Mouse (Mus musculus) hindbrain, embryonic 13.5 days (tissue): ENCODE results near the gene Stmn1. TPM values are rescaled to one million over a fixed set of nuclear protein-coding genes. Genes with fewer than 3 reads are reported as not detected.

Experiments used
- ATAC-seq: fragments of 200-750 bp; cut with Nextera tagmentation; 2 replicates; pipeline ENCODE4 v1.8.0; 2017; ENCODE audit warnings: moderate TSS enrichment; ENCODE audit not compliant: low FRiP score
- H3K27ac ChIP-seq: fragments of 300-500 bp; sonication (generic); 2 replicates; pipeline ENCODE4 v1.5.1; 2015; ENCODE audit warnings: inconsistent platforms, mild to moderate bottlenecking, moderate library complexity
- H3K27me3 ChIP-seq: fragments of 300-500 bp; sonication (generic); 2 replicates; pipeline ENCODE4 v1.6.1; 2015; ENCODE audit warnings: mild to moderate bottlenecking, inconsistent platforms
- H3K36me3 ChIP-seq: fragments of 300-500 bp; sonication (generic); 2 replicates; pipeline ENCODE4 v1.6.1; 2015; ENCODE audit warnings: mild to moderate bottlenecking, inconsistent platforms
- H3K4me1 ChIP-seq: fragments of 300-500 bp; sonication (generic); replicated peaks from 2 replicates; pipeline ENCODE4 v1.6.1; 2015; ENCODE audit warnings: inconsistent platforms
- H3K4me2 ChIP-seq: fragments of 300-500 bp; sonication (generic); 2 replicates; pipeline ENCODE4 v1.6.1; 2015; ENCODE audit warnings: inconsistent platforms, mild to moderate bottlenecking, moderate library complexity
- H3K4me3 ChIP-seq: fragments of 300-500 bp; sonication (generic); 2 replicates; pipeline ENCODE4 v1.5.1; 2015; ENCODE audit warnings: mild to moderate bottlenecking, inconsistent platforms
- H3K9ac ChIP-seq: fragments of 300-500 bp; sonication (generic); 2 replicates; pipeline ENCODE4 v1.6.1; 2015; ENCODE audit warnings: mild to moderate bottlenecking, inconsistent platforms
- H3K9me3 ChIP-seq: fragments of 300-500 bp; sonication (generic); 2 replicates; pipeline ENCODE4 v1.6.1; 2016; ENCODE audit warnings: inconsistent platforms
- WGBS: fragments of 180-500 bp; shearing (Covaris S2); methylation state at CpG from one replicate; pipeline ENCODE4 v1.1.7; 2015; 5-methylcytosine and 5-hydroxymethylcytosine counted together
- polyA plus RNA-seq: library from polyadenylated mRNA; unstranded; fragments of >200 nt; fragmentation: Nextera tagmentation; extraction: Ambion mirVana; gene quantifications from 2 replicates; pipeline ENCODE4 v1.2.1, GENCODE M21; 2015

Gene Stmn1
- 6,917 and 6,921 TPM in 2 replicates for polyA plus RNA-seq

DNA sequence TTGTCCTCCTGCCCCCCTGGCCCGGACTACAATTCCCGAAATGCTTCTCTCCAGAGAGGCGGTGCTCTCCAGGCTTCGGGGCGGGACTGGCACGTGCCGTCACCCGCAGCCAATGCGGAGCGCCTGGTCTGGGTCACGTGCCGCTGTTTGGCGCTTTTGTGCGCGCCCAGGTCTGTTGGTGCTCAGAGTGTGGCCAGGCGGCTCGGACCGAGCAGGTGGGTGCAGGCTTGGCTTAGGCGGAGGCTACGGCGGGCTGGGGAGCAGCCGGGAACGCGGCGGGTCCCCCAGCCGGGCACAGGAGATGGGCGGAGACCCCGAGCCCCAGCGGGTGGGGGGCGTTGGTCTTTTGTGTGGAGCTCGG, at the start of gene Stmn1:
Stmn1 (plus strand) TSS at position 106 of the 361 bp plus-strand sequence.
- Histone ChIP-seq H3K36me3 (peaks cover 23% of the 10 kb centered on the region), H3K4me3 (peak within 1 kb of the TSS; percentile 96), H3K9me3 (no peaks in the 10 kb centered on the region), H3K27ac (peak within 1 kb of the TSS; percentile 99), H3K27me3 (no peaks in the 10 kb centered on the region), H3K4me2 (peak within 1 kb of the TSS; percentile 85), H3K9ac (peak within 1 kb of the TSS; percentile 99), H3K4me1 (peaks cover 48% of the 10 kb centered on the region)
- ATAC-seq = peak; percentile 95
- WGBS = under 1% methylated on average over 28 of the region's 31 CpGs

- Histone ChIP-seq H3K4me3 (no peak overlapping the region), H3K4me2 (no peak overlapping the region), H3K9ac (no peak overlapping the region), H3K9me3 (no peaks in the 10 kb centered on the region), H3K27ac (no peak overlapping the region), H3K36me3 (peaks cover 11% of the 10 kb centered on the region), H3K4me1 (peaks cover 16% of the 10 kb centered on the region; the same call in 1 of the 2 replicates), H3K27me3 (no peaks in the 10 kb centered on the region)
- no peak for ATAC-seq
- WGBS = 51% methylated on average over 11 of the region's 11 CpGs
Measured at GRCm38 (mm10) chr4:134421971-134422370, 46.1 kb upstream of the Stmn1 start.

GRCm38 (mm10) chr4:134423949-134424348, 44.2 kb upstream of the Stmn1 start:
- H3K9me3 ChIP-seq = no peaks in the 10 kb centered on the region
- H3K4me3 ChIP-seq = no peak overlapping the region
- H3K36me3 ChIP-seq = peaks cover 4% of the 10 kb centered on the region; the same call in 1 of the 2 replicates
- H3K4me1 ChIP-seq = peaks cover 15% of the 10 kb centered on the region; the same call in 1 of the 2 replicates
- H3K4me2 ChIP-seq = no peak overlapping the region
- ATAC-seq = no peak
- 78% methylated on average over 7 of the region's 7 CpGs for WGBS
- H3K27me3 ChIP-seq = no peaks in the 10 kb centered on the region
- H3K27ac ChIP-seq = no peak overlapping the region
- H3K9ac ChIP-seq = no peak overlapping the region

- Histone ChIP-seq H3K4me3 (no peak overlapping the region), H3K4me1 (peaks cover 20% of the 10 kb centered on the region), H3K9ac (no peak overlapping the region), H3K27ac (no peak overlapping the region), H3K27me3 (no peaks in the 10 kb centered on the region), H3K36me3 (peaks cover 4% of the 10 kb centered on the region; the same call in 1 of the 2 replicates), H3K4me2 (no peak overlapping the region), H3K9me3 (no peaks in the 10 kb centered on the region)
- ATAC-seq = no peak
- 70% methylated on average over 7 of the region's 7 CpGs for WGBS
Measured at GRCm38 (mm10) chr4:134425088-134425487, 43.0 kb upstream of the Stmn1 start.

DNA sequence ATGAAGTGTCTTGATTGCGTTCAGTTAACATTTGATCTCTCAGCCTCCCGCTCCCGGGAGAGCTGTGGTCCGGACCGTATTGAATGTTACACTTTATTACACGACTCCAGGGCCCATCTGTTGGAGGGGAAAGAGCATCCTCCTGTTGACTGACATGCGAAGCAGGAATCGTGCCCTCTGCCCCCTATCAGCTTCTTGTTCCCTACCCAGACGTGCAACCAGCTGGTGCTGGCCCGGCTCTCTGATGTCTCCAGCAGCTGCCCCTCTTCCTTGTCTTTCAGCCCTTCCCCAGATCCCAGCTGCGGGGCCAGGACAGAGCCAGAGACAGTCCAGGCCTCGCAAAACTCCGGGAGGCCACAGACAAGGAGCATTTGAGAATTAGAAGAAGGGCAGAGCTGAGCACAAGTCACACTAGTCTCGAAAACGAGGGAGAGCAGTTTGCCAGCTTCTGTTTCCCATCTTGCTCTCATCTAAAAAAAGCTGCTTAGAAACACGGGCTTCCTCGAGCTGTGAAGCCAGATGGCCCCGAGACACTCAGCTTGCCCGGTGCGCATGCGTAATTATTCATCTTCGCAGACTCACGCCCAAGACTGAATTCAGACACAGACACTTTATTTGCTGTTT, 37.6 kb upstream of the Stmn1 start:
- peaks cover 23% of the 10 kb centered on the region for H3K4me1 ChIP-seq
- H3K27ac ChIP-seq = peak overlapping the region; percentile 94
- peak overlapping the region; percentile 47 for H3K9ac ChIP-seq
- 9% methylated on average over 23 of the region's 23 CpGs for WGBS
- peak overlapping the region; percentile 45 for H3K4me2 ChIP-seq
- ATAC-seq = peak; percentile 77
- H3K27me3 ChIP-seq = no peaks in the 10 kb centered on the region
- peak overlapping the region; percentile 12; the same call in 1 of the 2 replicates for H3K4me3 ChIP-seq
- H3K36me3 ChIP-seq = peaks cover 4% of the 10 kb centered on the region; the same call in 1 of the 2 replicates
- no peaks in the 10 kb centered on the region for H3K9me3 ChIP-seq

DNA sequence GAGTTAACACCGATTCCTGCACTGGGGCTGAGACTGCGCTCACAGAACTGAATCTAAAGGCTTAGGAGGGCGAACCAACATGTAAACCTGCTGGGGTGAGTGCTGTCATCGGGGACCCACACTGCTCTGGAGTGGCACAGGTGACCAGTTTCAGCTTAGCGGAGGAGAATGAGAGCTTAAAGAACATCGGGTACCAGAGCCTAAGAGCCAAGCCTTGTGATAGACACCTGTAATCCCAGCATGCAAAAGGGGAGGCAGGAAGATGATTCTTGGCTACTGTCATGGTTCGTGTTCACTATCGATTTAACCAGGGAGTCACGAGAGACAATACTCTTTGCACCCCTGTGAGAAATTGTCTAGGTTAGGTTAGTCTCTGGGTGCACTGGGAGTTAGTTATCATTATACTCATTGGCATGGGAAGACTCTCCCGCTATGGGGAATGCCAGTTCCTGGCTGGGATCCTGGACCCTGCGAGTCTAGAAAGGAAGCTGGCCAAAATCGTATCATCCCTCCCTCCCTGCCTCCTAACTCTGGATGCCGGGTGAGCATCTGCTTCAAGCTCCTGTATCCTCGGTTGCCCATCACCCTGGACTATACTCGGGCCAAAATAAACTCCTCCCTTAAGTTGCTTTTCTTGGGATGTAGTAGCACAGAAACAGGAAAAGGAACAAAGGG, 35.3 kb upstream of the Stmn1 start:
- Histone ChIP-seq H3K27me3 (no peaks in the 10 kb centered on the region), H3K36me3 (no peaks in the 10 kb centered on the region), H3K4me2 (no peak overlapping the region), H3K27ac (peak overlapping the region; percentile 18; the same call in 1 of the 2 replicates), H3K4me3 (no peak overlapping the region), H3K9me3 (no peaks in the 10 kb centered on the region), H3K9ac (no peak overlapping the region), H3K4me1 (peaks cover 28% of the 10 kb centered on the region)
- ATAC-seq = no peak
- 84% methylated on average over 15 of the region's 15 CpGs for WGBS

GRCm38 (mm10) chr4:134436185-134436584, 31.9 kb upstream of the Stmn1 start:
- no peaks in the 10 kb centered on the region for H3K36me3 ChIP-seq
- H3K27ac ChIP-seq = peak overlapping the region; percentile 35; the same call in 1 of the 2 replicates
- 26% methylated on average over 7 of the region's 7 CpGs for WGBS
- no peak overlapping the region for H3K9ac ChIP-seq
- no peaks in the 10 kb centered on the region for H3K27me3 ChIP-seq
- H3K4me2 ChIP-seq = no peak overlapping the region
- H3K4me3 ChIP-seq = no peak overlapping the region
- no peaks in the 10 kb centered on the region for H3K9me3 ChIP-seq
- peaks cover 12% of the 10 kb centered on the region for H3K4me1 ChIP-seq
- ATAC-seq = no peak

GRCm38 (mm10) chr4:134436659-134437058, 31.5 kb upstream of the Stmn1 start:
- 68% methylated on average over 10 of the region's 10 CpGs for WGBS
- no peak overlapping the region for H3K4me3 ChIP-seq
- no peaks in the 10 kb centered on the region for H3K27me3 ChIP-seq
- H3K9me3 ChIP-seq = no peaks in the 10 kb centered on the region
- no peak overlapping the region for H3K4me2 ChIP-seq
- H3K9ac ChIP-seq = no peak overlapping the region
- 0 out of 2 replicates have a peak overlapping the region, but pooled peaks have one; percentile 30 for H3K27ac ChIP-seq
- no peak for ATAC-seq
- no peaks in the 10 kb centered on the region for H3K36me3 ChIP-seq
- H3K4me1 ChIP-seq = peaks cover 9% of the 10 kb centered on the region

DNA sequence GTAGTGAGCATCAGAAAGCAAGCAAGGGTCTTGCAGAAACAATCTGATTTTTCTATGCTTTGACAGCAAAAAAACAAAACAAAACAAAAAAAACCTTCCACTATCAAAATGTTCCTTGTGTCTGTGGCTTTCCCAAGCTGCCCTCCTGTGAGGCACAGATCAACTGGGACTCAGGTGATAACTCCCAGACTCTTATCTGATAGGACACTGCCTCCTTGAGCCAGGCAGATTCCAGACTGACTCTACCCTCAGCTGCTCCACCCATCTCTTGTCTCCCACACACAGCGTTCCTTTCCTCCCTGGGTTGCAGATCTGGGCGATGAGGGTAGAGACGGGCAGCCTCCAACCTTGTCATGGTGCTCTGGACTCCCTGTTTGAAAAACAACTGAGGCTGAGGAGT, 29.0 kb upstream of the Stmn1 start:
- no peak overlapping the region for H3K4me3 ChIP-seq
- no peaks in the 10 kb centered on the region for H3K27me3 ChIP-seq
- H3K4me2 ChIP-seq = no peak overlapping the region
- no peak overlapping the region for H3K27ac ChIP-seq
- no peaks in the 10 kb centered on the region for H3K36me3 ChIP-seq
- H3K4me1 ChIP-seq = peaks cover 5% of the 10 kb centered on the region
- no peaks in the 10 kb centered on the region for H3K9me3 ChIP-seq
- WGBS = 78% methylated on average over 3 of the region's 3 CpGs
- no peak for ATAC-seq
- no peak overlapping the region for H3K9ac ChIP-seq

GRCm38 (mm10) chr4:134439919-134440318, 28.2 kb upstream of the Stmn1 start:
- Histone ChIP-seq H3K9me3 (no peaks in the 10 kb centered on the region), H3K27ac (no peak overlapping the region), H3K9ac (no peak overlapping the region), H3K27me3 (no peaks in the 10 kb centered on the region), H3K36me3 (no peaks in the 10 kb centered on the region), H3K4me3 (no peak overlapping the region), H3K4me1 (peaks cover 5% of the 10 kb centered on the region), H3K4me2 (no peak overlapping the region)
- no peak for ATAC-seq
- WGBS = 92% methylated on average over 4 of the region's 4 CpGs

DNA sequence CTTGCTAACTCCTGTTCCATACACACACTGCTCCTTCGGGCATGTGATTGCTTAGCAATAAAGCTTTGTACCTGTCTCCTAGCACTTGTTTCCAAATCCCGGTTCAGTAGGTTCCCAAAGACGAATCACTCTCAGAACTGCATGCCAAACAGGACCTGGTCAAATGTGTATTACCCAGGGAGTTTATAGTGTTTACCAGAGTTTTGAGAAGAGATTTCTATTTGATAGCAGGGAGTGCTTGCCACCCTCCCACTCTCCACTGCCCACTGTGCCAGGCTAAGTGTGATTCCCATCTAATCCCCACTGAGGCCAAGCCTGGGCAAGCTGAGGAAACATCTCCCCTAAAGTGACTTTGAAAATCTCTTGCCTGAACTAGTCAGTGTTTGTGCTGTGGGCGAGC, 25.9 kb upstream of the Stmn1 start:
- no peaks in the 10 kb centered on the region for H3K9me3 ChIP-seq
- H3K27me3 ChIP-seq = no peaks in the 10 kb centered on the region
- H3K4me2 ChIP-seq = no peak overlapping the region
- 87% methylated on average over 4 of the region's 4 CpGs for WGBS
- H3K4me1 ChIP-seq = peaks cover 13% of the 10 kb centered on the region
- no peak overlapping the region for H3K4me3 ChIP-seq
- no peak for ATAC-seq
- no peak overlapping the region for H3K9ac ChIP-seq
- no peaks in the 10 kb centered on the region for H3K36me3 ChIP-seq
- H3K27ac ChIP-seq = no peak overlapping the region

GRCm38 (mm10) chr4:134443589-134443988, 24.5 kb upstream of the Stmn1 start:
- Histone ChIP-seq H3K4me2 (no peak overlapping the region), H3K4me3 (no peak overlapping the region), H3K4me1 (peaks cover 21% of the 10 kb centered on the region), H3K36me3 (no peaks in the 10 kb centered on the region), H3K27ac (no peak overlapping the region), H3K9me3 (no peaks in the 10 kb centered on the region), H3K9ac (no peak overlapping the region), H3K27me3 (no peaks in the 10 kb centered on the region)
- 45% methylated on average over 7 of the region's 7 CpGs for WGBS
- ATAC-seq = no peak
